Mouse (Mus musculus): ENCODE results near the gene Mboat7. TPM values are rescaled to one million over a fixed set of nuclear protein-coding genes. Genes with fewer than 3 reads are reported as not detected.

The Mboat7 gene
- polyA plus RNA-seq, 1 experiment: not detected

DNA sequence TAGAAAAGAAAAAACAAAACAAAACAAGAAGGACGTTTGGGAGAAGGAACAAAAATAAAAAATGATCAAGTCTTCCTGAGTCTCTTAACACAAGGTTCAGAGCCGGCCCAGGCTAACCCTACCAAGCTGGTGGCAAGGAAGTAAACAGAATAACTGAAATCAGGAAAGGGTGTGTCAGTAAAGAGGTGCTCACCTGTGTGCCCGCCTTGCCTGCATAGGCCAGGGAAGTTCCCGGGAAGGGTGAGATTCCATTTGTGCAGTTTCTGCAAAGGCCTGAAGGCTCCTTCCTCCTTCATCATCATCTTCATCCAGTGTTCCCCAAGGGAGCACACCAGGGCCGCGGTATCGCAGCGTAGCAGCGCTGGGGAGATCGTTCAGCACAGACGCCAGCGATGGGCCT lies 17.0 kb downstream of the Mboat7 start:
- Histone ChIP-seq H3K4me1 (ENCODE audit: control insufficient read depth, insufficient read depth, low read length) (no peaks in the 10 kb centered on the region; the same call in 1 of the 2 replicates), H3K27ac (ENCODE audit: insufficient read depth, low read depth, low read length) (no peak overlapping the region), H3K4me3 (ENCODE audit: insufficient read depth, low read depth, low read length) (no peak overlapping the region)
- TF ChIP-seq CTCF (IDR thresholded peaks at IDR 0.05; ENCODE audit: insufficient read depth, low read depth, low read length) (no peak), POLR2A (IDR thresholded peaks at IDR 0.05; ENCODE audit: insufficient read depth, low read depth, low read length) (no peak)
- WGBS: 88% methylated on average over 12 of the region's 12 CpGs

DNA sequence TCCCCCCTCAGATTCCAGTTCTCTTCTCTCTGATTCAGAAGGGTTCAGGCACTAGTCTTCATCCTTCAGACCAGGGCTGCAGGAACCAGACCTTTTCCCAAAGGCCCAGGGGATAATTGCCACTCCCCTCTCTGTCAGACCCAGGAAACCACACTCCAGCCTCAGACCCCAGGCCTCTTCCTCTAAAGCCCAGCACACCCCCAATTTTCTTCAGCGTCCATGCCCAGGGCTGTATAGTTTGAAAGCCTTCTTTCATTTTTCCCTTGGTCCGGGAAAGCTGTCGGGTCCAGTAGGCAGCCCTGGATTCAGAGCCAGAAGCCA lies 18.1 kb downstream of the Mboat7 start:
- 79% methylated on average over 3 of the region's 3 CpGs for WGBS
- H3K4me3 ChIP-seq (ENCODE audit: insufficient read depth, low read depth, low read length): no peak overlapping the region
- H3K27ac ChIP-seq (ENCODE audit: insufficient read depth, low read depth, low read length): no peak overlapping the region
- no peaks in the 10 kb centered on the region; the same call in 1 of the 2 replicates for H3K4me1 ChIP-seq (ENCODE audit: control insufficient read depth, insufficient read depth, low read length)
- no peak for TF ChIP-seq CTCF (IDR thresholded peaks at IDR 0.05; ENCODE audit: insufficient read depth, low read depth, low read length)
- TF ChIP-seq POLR2A (IDR thresholded peaks at IDR 0.05; ENCODE audit: insufficient read depth, low read depth, low read length): no peak

DNA sequence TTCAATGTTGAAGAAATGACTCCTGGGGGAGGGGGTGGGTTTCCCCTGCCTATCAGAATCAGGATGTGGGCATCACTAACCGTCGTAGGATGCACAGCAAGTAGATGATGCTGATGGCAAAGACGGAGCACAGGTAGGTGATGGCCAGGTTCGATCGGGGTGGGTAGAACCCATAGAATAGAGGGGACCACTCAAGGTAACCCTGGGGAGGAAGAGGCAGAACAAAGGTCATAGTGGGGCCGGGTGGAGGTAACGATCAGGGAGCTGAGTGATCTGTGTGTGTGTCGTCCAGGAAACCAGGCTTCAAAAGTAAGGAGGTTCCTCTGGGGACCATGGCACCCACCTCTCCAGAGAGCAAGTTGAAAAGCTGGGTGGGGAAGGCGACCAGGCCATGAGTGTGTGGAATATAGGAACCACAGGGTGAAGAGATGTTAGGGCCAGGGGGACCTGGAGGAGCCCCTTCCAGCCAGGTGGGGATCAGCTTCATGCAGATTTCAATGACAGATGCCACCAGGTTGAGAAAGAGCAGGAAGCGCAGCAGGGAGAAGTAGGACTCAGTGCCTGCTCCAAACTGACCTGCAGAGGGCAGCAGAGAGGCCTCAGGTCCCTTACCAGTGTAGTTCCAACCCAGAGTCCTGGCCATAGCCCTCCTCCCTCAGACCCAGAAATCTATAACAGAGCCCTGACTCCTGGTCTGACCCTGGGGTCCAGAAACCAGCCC lies 18.7 kb downstream of the Mboat7 start:
- H3K4me3 ChIP-seq (ENCODE audit: insufficient read depth, low read depth, low read length): no peak overlapping the region
- H3K4me1 ChIP-seq (ENCODE audit: control insufficient read depth, insufficient read depth, low read length): no peaks in the 10 kb centered on the region; the same call in 1 of the 2 replicates
- no peak overlapping the region for H3K27ac ChIP-seq (ENCODE audit: insufficient read depth, low read depth, low read length)
- TF ChIP-seq CTCF (IDR thresholded peaks at IDR 0.05; ENCODE audit: insufficient read depth, low read depth, low read length): peak; percentile 72
- TF ChIP-seq POLR2A (IDR thresholded peaks at IDR 0.05; ENCODE audit: insufficient read depth, low read depth, low read length): no peak
- WGBS: 71% methylated on average over 10 of the region's 10 CpGs

DNA sequence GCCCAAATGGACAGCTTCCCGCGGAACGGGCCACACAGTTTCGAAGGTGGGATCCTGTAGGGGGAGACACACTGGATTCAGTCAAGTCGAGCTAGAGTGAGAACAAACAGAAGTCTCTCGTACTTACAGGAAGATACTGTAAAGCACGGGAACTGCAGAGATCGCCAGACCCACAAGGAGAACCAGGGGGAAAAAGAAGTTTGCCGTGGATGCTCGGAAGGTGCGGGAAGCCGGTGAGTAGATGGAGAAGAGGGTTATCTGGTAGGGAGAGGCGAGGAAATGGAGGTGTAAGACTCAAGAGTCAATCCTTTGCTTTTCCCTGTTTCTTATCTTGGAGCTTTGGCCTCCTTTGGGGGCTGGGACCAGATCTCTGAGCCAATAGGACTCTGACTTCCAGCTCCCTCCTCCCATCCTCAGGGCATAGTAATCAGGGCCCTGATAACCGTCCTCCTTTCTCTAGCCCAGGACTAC lies 26.4 kb downstream of the Mboat7 start:
- Histone ChIP-seq H3K27ac (ENCODE audit: insufficient read depth, low read depth, low read length) (no peak overlapping the region), H3K4me1 (ENCODE audit: control insufficient read depth, insufficient read depth, low read length) (peaks cover 5% of the 10 kb centered on the region; the same call in 1 of the 2 replicates), H3K4me3 (ENCODE audit: insufficient read depth, low read depth, low read length) (no peak overlapping the region)
- 33% methylated on average over 14 of the region's 14 CpGs for WGBS
- no peak for TF ChIP-seq CTCF (IDR thresholded peaks at IDR 0.05; ENCODE audit: insufficient read depth, low read depth, low read length)
- no peak for TF ChIP-seq POLR2A (IDR thresholded peaks at IDR 0.05; ENCODE audit: insufficient read depth, low read depth, low read length)

DNA sequence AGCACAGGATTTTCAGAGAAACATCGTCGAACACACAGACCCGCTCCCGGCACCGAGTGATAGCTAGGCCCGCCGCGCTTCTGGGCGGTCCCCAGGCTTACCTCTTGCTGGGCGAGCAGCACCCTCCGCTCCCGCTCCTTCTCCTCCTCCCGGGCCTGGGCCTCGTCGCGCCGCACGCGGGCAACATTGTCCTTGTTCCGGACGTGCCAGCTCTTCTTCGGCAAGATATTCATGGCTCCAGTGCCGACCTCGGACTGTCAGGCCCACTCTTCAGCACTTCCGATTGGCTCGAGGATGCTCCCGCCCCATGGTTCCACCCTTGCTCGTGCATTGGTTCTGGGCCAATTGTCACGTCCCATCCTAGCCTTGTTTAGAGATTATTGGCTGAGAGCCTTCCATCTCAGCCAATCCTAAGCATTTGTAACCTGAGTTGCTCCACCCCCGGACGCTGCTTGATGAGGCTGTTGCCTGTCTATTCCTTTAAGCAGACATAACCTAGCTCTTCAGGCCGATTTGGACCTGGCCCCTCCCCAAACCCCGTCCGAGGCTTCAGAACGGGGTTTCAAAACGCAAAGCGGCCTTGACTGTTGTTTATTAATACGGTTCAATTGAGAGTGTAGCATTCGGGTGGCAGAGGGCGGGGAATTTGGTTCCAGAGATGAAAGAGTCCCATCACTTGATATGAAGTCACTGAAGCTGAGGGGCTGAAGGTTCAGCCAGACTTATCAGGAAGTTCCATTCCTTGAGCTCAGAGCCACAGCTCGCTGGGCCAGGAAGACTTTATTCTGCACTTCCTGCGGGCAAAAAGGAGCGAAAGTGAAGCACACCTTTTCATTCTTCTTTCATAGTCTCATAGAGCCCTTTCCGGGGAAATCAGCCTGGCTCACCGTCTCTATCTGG lies 27.9 kb downstream of the Mboat7 start, which contains the start of gene Leng1:
Gene Leng1 (minus strand): TSS at position 626 of the 900 bp plus-strand sequence.
- H3K4me3 ChIP-seq (ENCODE audit: insufficient read depth, low read depth, low read length): peak within 1 kb of the TSS; percentile 75
- WGBS: 2% methylated on average over 45 of the region's 45 CpGs
- peak within 1 kb of the TSS; percentile 54 for H3K27ac ChIP-seq (ENCODE audit: insufficient read depth, low read depth, low read length)
- peaks cover 5% of the 10 kb centered on the region; the same call in 1 of the 2 replicates for H3K4me1 ChIP-seq (ENCODE audit: control insufficient read depth, insufficient read depth, low read length)
- TF ChIP-seq CTCF (IDR thresholded peaks at IDR 0.05; ENCODE audit: insufficient read depth, low read depth, low read length) (no peak), POLR2A (IDR thresholded peaks at IDR 0.05; ENCODE audit: insufficient read depth, low read depth, low read length) (peak; percentile 61)

DNA sequence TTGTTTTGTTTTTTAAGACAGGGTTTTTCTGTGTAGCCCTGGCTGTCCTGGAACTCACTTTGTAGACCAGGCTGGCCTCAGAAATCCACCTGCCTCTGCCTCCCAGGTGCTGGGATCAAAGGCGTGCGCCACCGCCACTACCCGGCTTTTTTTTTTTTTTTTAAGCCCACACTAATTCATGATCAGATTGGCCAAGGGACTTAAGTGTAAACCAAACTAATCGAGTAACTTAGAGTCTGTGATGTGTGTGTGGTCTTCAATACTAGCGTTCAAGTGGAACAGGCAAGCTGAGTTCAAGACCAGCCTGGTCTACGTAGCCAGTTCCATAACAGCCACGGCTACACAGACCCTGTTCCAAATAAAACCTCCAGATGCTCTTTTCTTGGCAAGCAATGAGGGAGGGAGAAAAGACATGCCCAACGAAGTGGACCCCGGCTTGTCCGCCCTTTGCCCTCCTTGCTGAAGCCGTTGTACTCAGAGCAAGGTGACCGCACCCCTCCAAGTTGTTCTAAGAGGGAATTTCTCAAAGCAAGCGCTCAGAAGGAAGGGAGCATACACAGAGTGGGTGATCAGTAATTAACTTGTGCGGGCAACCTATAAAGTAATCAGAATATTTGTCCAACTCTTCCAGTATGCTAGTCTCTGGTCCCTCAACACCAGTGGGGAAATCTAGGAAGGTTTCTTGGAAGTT lies 28.7 kb downstream of the Mboat7 start:
- Histone ChIP-seq H3K27ac (ENCODE audit: insufficient read depth, low read depth, low read length) (no peak overlapping the region), H3K4me1 (ENCODE audit: control insufficient read depth, insufficient read depth, low read length) (peaks cover 5% of the 10 kb centered on the region; the same call in 1 of the 2 replicates), H3K4me3 (ENCODE audit: insufficient read depth, low read depth, low read length) (peak overlapping the region; percentile 75)
- 20% methylated on average over 15 of the region's 15 CpGs for WGBS
- TF ChIP-seq POLR2A (IDR thresholded peaks at IDR 0.05; ENCODE audit: insufficient read depth, low read depth, low read length) (no peak), CTCF (IDR thresholded peaks at IDR 0.05; ENCODE audit: insufficient read depth, low read depth, low read length) (no peak)

DNA sequence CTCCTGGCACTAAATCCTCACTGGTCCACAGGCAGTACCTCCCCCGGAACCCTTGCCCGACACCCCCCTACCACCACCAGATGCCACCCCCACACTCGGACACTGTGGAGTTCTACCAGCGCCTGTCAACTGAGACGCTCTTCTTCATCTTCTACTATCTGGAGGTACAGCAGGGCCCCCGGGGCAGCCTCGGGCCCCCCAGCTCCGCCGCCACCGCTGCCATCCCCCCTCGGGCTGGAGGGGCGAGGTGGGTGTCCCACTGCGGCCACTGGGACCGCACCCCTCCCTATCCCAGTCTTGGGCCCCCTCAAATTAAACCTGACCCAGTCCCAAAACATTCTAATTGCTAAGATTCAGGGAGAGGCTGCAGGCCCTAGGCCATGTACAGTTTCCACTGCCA lies 34.7 kb downstream of the Mboat7 start:
- no peak overlapping the region for H3K27ac ChIP-seq (ENCODE audit: insufficient read depth, low read depth, low read length)
- peaks cover under 1% of the 10 kb centered on the region; the same call in 1 of the 2 replicates for H3K4me1 ChIP-seq (ENCODE audit: control insufficient read depth, insufficient read depth, low read length)
- WGBS: 90% methylated on average over 14 of the region's 14 CpGs
- H3K4me3 ChIP-seq (ENCODE audit: insufficient read depth, low read depth, low read length): no peak overlapping the region
- TF ChIP-seq CTCF (IDR thresholded peaks at IDR 0.05; ENCODE audit: insufficient read depth, low read depth, low read length): no peak
- no peak for TF ChIP-seq POLR2A (IDR thresholded peaks at IDR 0.05; ENCODE audit: insufficient read depth, low read depth, low read length)

DNA sequence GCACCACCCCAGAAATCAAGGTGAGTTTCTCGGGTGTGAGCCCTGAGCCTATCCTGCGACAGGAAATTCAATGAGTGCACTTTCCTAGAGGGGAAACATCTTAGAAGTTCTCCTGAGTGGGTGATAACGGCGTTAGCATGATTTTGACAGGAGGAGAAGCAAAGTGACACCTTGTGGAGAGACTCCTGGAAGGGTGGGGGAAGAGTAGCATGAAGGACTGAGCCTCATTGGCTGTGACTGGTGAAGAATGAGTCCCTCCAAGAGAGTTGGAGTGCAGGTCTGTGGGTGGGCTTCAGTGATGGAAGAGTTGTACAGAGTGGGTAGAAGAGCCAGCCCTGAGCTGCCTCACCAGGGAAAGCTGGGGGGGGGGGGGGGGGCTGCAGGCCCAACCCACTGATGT lies 36.4 kb downstream of the Mboat7 start:
- no peaks in the 10 kb centered on the region for H3K4me1 ChIP-seq (ENCODE audit: control insufficient read depth, insufficient read depth, low read length)
- TF ChIP-seq CTCF (IDR thresholded peaks at IDR 0.05; ENCODE audit: insufficient read depth, low read depth, low read length) (no peak), POLR2A (IDR thresholded peaks at IDR 0.05; ENCODE audit: insufficient read depth, low read depth, low read length) (no peak)
- no peak overlapping the region for H3K4me3 ChIP-seq (ENCODE audit: insufficient read depth, low read depth, low read length)
- H3K27ac ChIP-seq (ENCODE audit: insufficient read depth, low read depth, low read length): no peak overlapping the region
- 88% methylated on average over 4 of the region's 4 CpGs for WGBS
